ENCODE assay signal across 21 mouse cellular contexts in the genomic region with DNA sequence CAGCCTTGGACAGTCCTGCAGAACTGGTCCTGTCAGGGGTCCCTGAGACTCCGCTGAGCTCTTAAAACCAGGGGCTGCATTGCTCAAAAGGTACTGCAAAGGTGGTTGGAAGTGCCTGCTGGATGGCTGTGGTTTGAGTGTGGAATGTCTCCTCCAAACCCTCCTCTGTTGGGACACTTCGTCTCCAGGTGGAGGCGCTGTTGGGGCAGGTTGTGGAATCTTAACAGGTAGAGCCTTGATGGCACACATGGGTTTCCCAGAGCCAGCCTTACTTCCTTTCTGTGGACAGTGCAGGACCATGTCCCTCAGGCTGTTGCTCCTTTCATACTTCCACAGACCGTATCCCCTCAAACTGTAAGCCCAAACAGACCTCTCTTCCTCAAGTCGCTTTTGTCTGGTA. TPM values are rescaled to one million over a fixed set of nuclear protein-coding genes. Genes with fewer than 3 reads are reported as not detected.
"Had no signal": no experiment of that assay in that cellular context is flagged by ENCODE, and none has a peak within 500 bp of the region (broad histone marks: within the 10 kb centered on the region; RNA-seq: fewer than 3 reads in every experiment).

No protein-coding gene starts in this region.

- H3K27me3 ChIP-seq: kidney, embryonic 15.5 days; limb, embryonic 12.5 days; limb, embryonic 15.5 days; midbrain, embryonic 12.5 days; neural tube, embryonic 13.5 days had no signal

- H3K36me3 ChIP-seq: kidney, embryonic 15.5 days; limb, embryonic 12.5 days; limb, embryonic 15.5 days; midbrain, embryonic 12.5 days; neural tube, embryonic 13.5 days had no signal

- ATAC-seq: liver, postnatal 0 days; lung, postnatal 0 days; midbrain, embryonic 16.5 days had no signal

- H3K27ac ChIP-seq: kidney, embryonic 15.5 days; limb, embryonic 12.5 days; limb, embryonic 15.5 days; liver, embryonic 14.5 days; macrophage; midbrain, embryonic 12.5 days; neural tube, embryonic 13.5 days; stomach, postnatal 0 days had no signal

- H3K9me3 ChIP-seq: kidney, embryonic 15.5 days; limb, embryonic 15.5 days had no signal

- H3K4me1 ChIP-seq: kidney, embryonic 15.5 days; limb, embryonic 12.5 days; limb, embryonic 15.5 days; midbrain, embryonic 12.5 days; neural tube, embryonic 13.5 days had no signal

- DNase-seq: kidney, adult 8-10 months; kidney, postnatal 10 days; kidney, postnatal 36 days; left cerebral cortex, postnatal 4 days; liver, postnatal 0 days; lung, embryonic 14.5 days; thymus, adult 18-20 months; thymus, postnatal 36 days had no signal

- H3K4me3 ChIP-seq: kidney, embryonic 15.5 days; limb, embryonic 12.5 days; limb, embryonic 15.5 days; midbrain, embryonic 12.5 days; myocyte; neural tube, embryonic 13.5 days had no signal

- H3K9ac ChIP-seq: kidney, embryonic 15.5 days; limb, embryonic 12.5 days; limb, embryonic 15.5 days; liver, embryonic 14.5 days; liver, postnatal 0 days; lung, embryonic 14.5 days; midbrain, embryonic 12.5 days; neural tube, embryonic 13.5 days had no signal

- H3K4me2 ChIP-seq: kidney, embryonic 15.5 days; limb, embryonic 12.5 days; limb, embryonic 15.5 days; liver, embryonic 11.5 days; lung, embryonic 14.5 days; midbrain, embryonic 12.5 days; neural tube, embryonic 13.5 days had no signal

RNA-seq across cellular contexts. Expression of gene Slc15a5, which starts 36.8 kb away (rescaled TPM):
- polyA plus RNA-seq: kidney, embryonic 15.5 days; limb, embryonic 12.5 days; limb, embryonic 15.5 days; liver, embryonic 11.5 days; liver, embryonic 14.5 days; liver, postnatal 0 days; lung, embryonic 14.5 days; lung, postnatal 0 days; macrophage; midbrain, embryonic 12.5 days; myocyte; stomach, embryonic 14.5 days; stomach, postnatal 0 days had no signal
